Mouse (Mus musculus) brain, embryonic 14.5 days (tissue): ENCODE results near the gene Rhou.

Source experiments
- CTCF ChIP-seq: fragments of 200-500 bp; IDR thresholded peaks from 2 replicates; pipeline ENCODE4 v1.5.1; 2012; ENCODE audit warnings: inconsistent platforms, mild to moderate bottlenecking, moderate library complexity, borderline replicate concordance; ENCODE audit not compliant: insufficient read depth, insufficient read length; ENCODE audit errors: extremely low read depth
- POLR2A ChIP-seq: fragments of 200-500 bp; IDR thresholded peaks from 2 replicates; pipeline ENCODE4 v1.6.1; 2012; ENCODE audit warnings: mild to moderate bottlenecking, inconsistent platforms, borderline replicate concordance; ENCODE audit not compliant: poor library complexity, insufficient read depth, insufficient read length, severe bottlenecking; ENCODE audit errors: extremely low read depth

DNA sequence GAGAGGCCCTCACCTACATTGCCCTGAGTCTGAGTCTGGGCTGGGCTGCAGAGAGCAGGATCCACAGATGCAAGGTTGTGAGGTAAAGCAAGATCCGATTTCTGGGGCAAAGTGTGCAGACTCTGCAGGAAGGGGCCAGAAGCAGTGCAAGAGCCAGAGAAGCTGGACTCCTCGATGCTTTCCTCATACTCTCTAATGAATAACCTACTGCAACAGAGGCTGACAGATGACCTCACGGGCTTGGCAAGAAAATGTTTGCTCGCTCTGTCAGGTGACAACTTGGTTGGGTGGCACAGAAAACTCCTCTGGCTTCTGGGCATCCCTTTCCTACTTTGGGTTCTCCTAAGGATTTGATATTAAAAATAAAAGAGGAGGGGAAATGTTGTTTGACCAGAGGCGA lies 51.6 kb downstream of the Rhou start:
- TF ChIP-seq POLR2A (no peak), CTCF (no peak)
